Mouse (Mus musculus) thymus, postnatal 4 days (tissue): ENCODE data around the gene 2610001J05Rik.
"Not testable (repeated sequence)": the region's sequence is repeated elsewhere in the genome, so short reads cannot be mapped to it uniquely, and the experiment has no call there.

Source experiments
- DNase-seq: peaks from one replicate; pipeline ENCODE4 v3.0.0; 2021

Gene 2610001J05Rik

GRCm38 (mm10) chr6:13870919-13871624, at the start of gene 2610001J05Rik:
2610001J05Rik (minus strand) TSS chr6:13871518.
- peak; percentile 89 for DNase-seq

- no peak for DNase-seq
These were observed 38.6 kb upstream of the 2610001J05Rik start for GRCm38 (mm10) chr6:13909762-13910537.

DNA sequence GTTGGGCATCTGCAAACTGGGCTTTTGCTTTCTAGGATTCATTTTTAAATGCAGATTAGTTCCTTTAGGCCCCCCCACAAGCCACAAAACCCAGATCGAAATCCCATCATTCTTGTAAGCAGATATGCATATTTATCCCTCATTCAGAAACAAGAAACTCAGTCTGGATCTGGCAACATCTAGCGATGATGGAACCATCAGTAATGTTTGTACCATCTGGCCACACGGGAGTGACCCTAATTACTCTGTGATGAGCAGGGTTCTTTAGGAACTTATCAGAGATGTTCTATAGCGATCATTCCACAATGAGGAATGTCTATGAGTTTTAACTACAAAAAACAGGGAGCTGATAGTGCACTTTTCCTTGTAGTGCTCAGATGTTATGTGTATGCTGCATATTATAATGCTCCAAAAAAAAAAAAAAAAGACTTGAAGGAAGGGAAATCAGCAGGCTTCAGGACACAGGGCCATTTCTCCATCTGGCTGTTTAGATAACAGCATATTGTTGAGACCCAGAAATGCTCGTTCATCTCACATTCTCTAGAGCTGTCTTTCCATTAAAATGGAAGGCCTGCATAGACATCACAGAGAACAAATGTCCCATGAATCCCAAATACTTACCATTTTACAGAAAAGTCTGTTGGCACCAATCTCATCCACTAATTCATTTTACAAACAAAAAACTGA, 31.8 kb upstream of the 2610001J05Rik start:
- DNase-seq = no peak

- DNase-seq = no peak
These were observed 13.7 kb upstream of the 2610001J05Rik start for GRCm38 (mm10) chr6:13884877-13885592.

DNA sequence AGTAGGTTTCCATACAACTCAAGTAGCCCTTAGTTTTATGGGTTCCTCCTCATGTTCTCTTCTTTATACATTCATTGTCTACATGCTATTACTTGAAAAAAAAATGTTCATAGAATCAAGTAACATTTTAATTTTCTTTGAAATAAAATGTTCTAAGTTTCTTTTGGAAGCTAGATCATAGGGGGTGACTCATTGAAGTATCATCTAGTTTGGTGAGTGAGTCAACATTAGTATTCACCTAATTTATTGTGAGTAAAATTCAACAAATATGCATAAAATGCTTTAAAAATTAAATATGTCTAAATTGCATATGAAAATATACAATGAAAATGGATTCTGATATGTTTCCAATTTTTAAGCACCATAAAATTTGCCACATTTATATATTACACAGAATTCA, 11.6 kb upstream of the 2610001J05Rik start:
- no peak for DNase-seq

- no peak for DNase-seq
These were observed 2.6 kb upstream of the 2610001J05Rik start for GRCm38 (mm10) chr6:13873959-13874358.

DNA sequence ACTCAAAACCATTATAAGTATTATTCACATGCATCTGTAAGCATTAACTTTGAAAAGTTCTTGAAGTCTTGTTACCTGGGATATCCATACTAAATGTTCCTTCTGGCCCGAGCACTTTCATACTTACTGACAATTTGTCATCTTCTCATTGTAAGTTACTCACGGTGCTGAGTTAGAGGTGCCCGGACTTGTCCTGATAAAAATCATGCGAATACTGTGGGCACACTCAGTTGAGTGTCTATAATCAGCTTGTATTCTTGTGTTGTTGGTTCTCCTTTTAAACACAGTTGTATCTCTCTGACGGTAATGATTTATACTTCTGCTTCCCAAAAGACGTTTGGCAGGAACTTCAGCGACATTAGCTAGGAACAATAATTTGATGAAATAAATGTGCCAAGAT, 758 bp upstream of the 2610001J05Rik start:
- no peak for DNase-seq

DNA sequence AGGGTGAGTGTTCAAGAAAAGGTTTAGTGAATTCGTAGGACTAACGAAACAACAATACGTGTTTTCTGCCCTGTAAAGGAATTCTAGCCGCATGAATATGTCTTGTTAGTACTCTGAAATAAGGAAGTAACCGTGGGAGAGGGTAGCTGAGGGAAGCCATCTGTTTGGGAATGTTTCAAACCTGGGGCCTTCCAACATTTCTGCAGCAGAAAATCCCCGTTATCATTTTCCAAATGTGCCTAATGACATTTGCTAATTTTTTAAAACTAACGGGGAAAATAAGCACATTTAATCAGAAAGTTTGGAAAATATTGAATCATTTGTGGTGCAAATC, 274 bp upstream of the 2610001J05Rik start:
- DNase-seq = no peak

DNA sequence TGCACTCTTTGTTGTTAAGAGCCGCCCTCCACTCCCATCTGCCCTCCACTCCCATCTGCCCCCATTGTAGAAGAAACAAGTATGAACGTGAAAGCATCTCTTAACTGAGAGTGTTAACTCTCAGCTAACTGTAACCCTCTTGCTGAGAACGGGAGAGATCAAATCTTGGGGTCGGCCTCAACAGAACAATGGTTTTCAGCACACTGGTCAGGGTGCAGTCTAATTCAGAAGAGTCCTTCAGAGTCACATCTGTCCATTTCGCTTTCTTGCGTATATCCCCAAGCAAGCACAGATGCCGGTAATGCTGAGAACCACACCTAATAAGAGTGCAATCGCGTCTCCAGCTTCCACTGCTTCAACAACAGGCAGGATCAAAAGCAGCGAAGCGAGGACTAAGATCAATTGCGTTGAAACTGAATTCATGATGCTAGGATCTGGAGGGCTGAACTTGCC, 1.0 kb downstream of the 2610001J05Rik start:
- peak; percentile 17 for DNase-seq

DNA sequence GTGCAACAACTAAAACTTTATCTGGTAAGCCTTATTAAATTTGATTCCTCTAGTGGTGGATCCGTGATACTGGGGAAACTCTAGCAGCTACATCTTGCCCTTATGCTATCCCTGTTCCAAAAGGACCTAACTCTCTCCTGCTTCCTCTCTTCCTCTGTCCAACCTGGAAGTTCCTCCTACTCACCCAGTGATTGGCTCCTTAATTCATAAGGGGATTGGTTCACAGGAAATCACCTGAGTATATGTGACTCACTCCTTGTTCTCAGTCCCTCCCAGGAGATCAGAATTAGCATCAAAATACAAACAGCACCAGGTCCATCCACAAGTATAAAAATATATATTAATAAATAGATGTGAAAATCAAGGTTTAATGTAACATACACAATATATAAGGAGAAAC, 10.7 kb downstream of the 2610001J05Rik start:
- DNase-seq = no peak

GRCm38 (mm10) chr6:13859877-13860585, 11.3 kb downstream of the 2610001J05Rik start:
- DNase-seq = no peak

- DNase-seq = no peak
These were observed 17.1 kb downstream of the 2610001J05Rik start for GRCm38 (mm10) chr6:13854230-13854629.

DNA sequence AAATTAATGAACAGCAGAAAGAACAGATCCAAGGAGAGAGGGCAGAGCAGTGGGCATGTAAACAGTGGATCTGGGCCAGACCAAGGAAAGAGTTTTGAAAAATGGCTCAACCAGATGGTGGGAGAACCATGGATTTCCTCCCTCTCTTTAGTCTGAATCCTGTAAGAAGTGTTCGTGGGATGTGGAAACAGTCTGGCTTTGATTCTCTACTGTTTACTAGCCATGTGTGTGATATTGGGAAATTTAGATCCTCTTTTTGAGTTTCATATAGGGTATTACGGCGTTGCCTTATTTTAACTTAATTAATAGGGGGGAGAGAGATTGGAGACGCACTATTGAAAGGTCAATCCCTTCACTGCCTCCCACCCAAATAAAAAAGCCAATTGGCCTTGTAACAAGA, 18.1 kb downstream of the 2610001J05Rik start:
- no peak for DNase-seq

GRCm38 (mm10) chr6:13846031-13846430, 25.3 kb downstream of the 2610001J05Rik start:
- DNase-seq = not testable (repeated sequence)

DNA sequence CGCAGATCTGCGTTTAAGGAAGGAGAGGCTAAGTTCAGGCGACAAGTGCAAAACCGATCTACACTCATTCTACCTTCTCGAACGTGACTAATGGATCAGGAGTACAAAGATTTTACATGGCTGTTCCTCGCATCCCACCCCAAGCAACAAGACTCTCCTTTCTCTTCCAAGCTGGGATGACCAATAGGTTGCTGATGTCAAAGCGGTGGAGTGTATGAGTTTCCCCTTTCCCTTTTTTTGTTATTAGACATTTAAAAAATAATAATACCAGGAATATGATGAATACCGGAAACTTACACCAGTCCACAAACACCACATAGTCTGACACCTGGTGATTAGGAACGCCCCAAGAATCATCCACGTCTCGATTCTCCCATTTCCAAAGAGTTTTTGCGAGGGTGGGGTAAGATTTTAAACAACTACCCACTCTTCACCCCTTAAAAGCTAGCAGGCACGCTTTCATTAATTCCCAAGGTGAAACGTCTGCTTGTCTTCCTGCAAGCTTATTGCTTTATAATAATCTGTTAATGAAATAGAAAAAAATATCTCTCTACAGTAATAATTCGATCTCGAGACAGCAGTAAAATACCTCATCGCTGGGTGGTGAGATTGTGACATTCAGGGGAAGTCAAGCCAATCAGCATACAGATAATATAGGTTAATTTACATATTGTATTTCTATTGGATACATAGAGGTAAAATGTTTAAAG, 31.8 kb downstream of the 2610001J05Rik start, which contains the start of gene Gpr85:
Gpr85 (minus strand) TSS at position 598 of the 710 bp plus-strand sequence.
- DNase-seq = no peak

GRCm38 (mm10) chr6:13838677-13839344, 32.5 kb downstream of the 2610001J05Rik start:
- DNase-seq = peak; percentile 58

DNA sequence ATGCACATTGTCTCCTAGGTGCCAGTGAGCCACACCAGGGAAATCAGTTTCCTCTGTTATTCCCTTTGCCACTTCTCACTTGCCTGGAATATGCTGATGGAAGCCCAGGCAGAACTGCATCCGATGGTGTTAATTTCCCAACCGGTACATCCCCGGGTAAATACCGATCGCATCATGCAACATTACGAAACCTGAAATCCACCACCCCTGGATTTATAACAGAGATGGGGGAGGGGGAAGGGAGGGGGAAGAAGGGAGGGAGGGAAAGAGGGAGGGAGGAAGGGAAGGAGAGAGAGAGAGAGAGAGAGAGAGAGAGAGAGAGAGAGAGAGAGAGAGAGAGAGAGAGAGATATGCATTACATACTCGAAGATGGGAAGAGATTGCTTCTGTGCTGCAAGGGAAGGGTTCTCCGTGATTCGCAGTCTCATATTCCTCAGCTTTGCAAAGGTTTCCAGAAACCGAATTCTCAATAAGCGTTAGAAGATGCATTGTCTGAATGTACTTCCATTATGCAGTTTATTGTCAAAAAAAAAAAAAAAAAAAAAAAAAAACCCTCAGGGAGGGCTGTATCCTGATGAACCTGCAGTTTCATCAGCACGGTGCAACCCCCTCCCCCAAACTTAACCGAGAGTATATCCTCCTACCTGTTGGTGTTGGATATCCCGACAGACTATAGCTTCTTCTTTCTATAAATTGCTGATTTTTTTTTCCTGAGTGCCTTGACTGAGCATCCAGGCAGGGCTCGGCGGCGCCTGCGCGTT, 33.2 kb downstream of the 2610001J05Rik start:
- no peak for DNase-seq

DNA sequence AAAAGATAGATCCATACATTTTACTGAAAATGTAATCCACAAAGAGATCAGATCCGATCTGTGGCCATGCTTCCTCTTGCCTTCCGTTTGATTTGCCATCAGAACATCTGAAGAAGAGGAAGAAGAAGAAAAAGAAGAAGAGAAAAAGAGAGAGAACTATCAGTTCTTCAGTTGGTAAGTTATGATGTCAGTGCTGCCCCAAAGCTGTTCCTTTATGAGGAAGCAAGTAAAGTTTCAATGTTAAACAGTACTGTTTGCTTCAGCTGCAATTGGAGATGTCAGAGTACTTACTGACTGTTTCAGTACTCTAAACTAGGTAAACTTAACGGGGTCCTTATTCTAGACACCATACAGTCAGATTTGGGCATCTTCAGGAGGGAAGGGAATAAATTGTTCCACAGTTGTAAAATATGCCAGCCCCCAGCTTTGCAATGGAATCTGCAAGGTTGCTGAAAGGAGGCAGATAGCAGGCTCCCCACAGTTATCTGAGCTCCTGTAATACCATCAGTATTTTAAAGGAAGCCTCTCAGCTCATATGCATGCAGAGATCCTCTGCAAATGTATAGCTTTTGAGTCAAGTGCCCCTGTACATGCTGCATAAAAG, 34.2 kb downstream of the 2610001J05Rik start:
- DNase-seq = no peak
